Mouse (Mus musculus) spleen, postnatal 10 days (tissue): ENCODE measurements around the gene Olfr853.

ENCODE experiments used
- DNase-seq, 2 experiments: peaks; one replicate each; pipeline ENCODE4 v3.0.0; 2021 to 2022; ENCODE audit warnings: low spot score in 2 of 2

The Olfr853 gene

GRCm38 (mm10) chr9:19540976-19541375 lies at the start of gene Olfr853:
TSS of gene Olfr853 (minus strand) at chr9:19541076.
- no peak for DNase-seq

- DNase-seq: no peak
Measured at GRCm38 (mm10) chr9:19582317-19582716, 41.4 kb upstream of the Olfr853 start, which contains the start of gene Olfr855. TSS of gene Olfr855 (plus strand) at chr9:19582617.

- no peak for DNase-seq
Measured at GRCm38 (mm10) chr9:19567282-19567681, 26.4 kb upstream of the Olfr853 start, which contains the start of gene Olfr854. TSS of gene Olfr854 (minus strand) at chr9:19567382.

- DNase-seq: no peak
Measured at GRCm38 (mm10) chr9:19492995-19493394, 47.9 kb downstream of the Olfr853 start, which contains the start of gene Olfr851. TSS of gene Olfr851 (plus strand) at chr9:19493295.
